Mouse (Mus musculus): ENCODE data around the gene Crygs.

Crygs gene

DNA sequence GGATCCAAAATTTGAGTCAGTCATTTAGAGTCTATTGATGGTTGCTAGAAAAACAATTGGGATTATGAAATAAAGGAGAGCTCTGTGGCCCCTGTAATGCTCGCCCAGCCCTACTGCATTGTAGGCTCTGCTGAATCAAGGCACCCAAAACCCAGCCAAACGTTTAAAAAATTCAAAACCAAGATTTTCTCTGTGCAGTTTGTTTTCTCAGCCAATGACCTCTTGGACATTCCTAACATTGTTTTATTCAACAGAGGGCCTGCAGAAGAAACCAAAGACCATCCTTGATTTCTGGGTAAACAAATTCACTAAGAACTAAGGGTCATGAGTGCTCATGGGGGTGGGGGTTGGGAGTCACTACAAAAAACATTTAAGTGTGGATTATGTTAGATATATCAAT is at the start of gene Crygs:
TSS of gene Crygs (minus strand) at position 101 of the 400 bp plus-strand sequence.
- CTCF ChIA-PET: no interaction called here

DNA sequence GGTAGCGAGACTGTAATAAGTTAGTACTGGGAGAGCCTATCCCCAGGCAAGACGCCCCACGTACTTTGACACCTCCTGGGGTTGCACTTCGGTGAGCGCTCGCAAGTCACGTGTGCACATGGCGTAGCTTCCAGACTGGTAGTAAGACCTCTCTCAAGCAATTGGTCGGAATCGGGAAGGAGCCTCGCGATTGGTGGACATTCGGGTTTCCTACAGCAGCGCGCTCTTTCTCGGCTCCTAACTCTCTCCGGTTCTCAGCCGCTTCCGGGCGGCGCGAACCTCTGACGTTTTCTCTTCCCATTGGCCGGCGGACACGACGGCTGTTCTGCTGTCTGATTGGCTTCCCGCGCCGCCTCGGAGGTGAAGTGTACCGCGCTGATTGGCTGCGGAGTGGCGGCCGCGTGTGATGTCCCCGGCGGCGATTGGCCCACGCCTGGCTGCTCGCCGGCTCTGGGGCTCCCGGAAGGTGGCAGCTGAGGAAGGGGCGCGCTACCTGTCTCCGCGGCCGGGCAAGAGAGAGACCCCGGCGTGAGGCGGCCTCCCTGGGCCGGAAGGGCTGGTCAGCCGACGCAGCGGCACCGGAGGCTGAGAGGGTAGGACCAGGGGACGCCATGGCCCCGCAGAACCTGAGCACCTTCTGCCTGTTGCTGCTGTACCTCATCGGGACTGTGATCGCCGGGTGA is 46.2 kb upstream of the Crygs start, which contains the start of the genes Tbccd1 and Dnajb11:
TSS of gene Tbccd1 (minus strand) at position 239 of the 683 bp plus-strand sequence.
TSS of gene Dnajb11 (plus strand) at position 415 of the 683 bp plus-strand sequence.
- CTCF ChIA-PET: no interaction called here

DNA sequence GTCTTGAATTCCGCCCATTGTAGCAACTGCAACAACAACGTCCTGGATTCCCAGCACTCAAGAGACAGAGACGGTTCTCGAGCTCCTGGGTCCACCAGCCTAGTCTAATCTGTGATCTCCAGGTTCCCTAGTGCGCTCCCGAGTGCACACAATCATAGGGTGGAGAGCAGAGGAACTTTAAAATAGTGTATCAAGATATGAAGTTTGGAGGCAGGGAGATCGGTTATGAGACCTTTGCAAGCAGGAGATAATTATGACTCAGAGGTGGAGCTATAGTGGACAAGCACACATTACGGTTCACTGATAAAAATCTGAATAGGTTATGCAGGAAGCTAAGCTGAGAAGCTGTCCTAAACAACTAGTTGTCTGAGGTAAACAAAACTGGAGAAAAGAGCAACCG is 45.4 kb upstream of the Crygs start:
- CTCF ChIA-PET: interaction anchor here (0.7 kb wide), 1 partner anchor 425 kb away, joined by 3 read pairs; no protein-coding TSS in a partner anchor

DNA sequence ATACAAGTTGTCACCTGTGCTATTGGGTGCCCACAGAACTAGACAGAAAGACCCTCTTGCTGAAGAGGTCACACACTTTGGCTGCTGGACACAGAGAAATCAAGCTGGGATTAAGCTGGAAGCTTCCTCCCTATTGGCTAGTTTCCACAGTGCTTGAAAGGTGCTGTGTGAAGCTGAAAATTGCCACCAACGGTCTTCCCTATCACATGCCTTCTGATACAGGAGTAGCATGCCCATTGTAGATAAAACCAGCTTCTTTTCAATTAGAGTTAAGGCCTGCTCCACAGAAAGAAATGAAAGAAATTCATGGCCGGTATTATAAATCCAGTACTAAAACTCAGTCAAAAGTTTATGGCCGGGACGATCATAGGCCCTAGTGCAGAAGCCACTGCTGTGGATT is 41.3 kb upstream of the Crygs start:
- CTCF ChIA-PET: no interaction called here

DNA sequence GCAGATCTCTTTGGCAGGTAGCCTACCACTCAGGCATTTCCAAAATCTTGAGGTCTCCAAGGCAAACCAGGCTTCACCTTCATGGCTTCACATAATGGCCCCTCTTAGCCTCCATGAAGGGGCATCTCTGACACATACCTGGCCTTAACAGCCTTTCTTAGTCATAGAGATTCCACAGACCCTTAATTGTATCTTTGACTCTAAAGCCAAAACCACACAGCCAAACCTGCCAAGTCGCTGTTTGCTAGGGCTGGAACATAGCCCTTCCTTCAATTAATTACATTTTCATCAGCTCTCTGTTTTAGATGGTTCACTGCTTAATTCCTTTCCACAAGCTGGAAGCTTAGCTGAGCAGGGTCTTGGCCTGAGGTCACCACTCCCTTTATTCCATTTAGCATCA is 37.0 kb upstream of the Crygs start:
- CTCF ChIA-PET: no interaction called here

DNA sequence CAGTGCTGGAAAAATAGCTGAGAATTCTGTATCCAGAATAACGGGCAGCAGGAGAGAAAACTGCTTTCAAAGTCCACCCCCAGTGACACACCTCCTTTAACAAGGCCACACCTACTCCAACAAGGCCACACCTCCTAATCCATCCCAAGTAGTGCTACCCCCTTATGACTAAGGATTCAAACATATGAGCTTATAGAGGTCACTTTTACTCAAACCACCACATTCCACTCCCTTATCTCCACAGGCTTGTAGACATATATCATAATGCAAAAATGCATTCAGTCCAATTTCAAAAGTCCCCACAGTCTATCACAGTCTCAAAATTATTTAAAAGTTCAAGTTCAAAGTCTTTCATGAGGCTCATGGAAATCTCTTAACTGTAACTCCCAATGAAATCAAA is 36.3 kb upstream of the Crygs start:
- CTCF ChIA-PET: no interaction called here

DNA sequence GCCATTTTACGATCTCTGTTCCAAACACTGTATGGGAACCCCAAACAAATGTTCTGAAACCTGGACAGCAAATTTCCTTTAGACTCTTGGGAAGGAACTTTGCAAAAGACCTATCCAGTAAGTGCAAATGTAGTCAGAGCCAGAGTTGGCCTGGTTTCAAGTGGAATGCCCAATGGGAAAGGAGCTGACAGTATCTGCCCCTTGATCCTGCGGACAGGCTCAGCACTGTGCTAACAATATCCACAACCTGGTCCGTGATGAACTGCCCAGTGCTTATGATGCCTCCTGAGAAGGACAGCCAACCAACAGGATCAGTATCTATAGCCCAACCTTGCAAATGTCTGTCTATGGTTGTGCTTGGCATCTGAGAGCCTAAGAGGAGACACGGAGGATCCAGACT is 34.1 kb upstream of the Crygs start:
- CTCF ChIA-PET: no interaction called here

DNA sequence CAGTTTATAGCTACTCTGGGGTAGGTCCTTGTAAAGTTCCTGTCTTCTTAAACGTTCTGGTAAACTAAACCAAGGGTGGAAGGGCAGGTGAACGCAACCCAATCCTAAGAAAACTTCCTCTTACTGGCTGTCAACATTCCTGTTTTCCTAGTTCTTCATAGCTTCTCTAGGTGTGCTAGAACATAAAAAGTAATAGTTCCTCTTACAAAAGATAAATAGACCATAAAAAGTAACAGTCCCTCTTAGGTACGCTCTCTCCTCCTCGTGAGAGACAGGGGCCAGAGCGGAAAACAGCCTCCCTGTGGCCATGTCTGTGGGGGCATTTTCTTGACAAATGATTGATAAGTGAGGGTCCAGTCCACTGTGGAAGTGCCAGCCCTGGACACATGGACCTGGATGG is 33.5 kb upstream of the Crygs start:
- CTCF ChIA-PET: interaction anchor here (0.6 kb wide), 1 partner anchor 206 kb away, joined by 8 read pairs; no protein-coding TSS in a partner anchor

DNA sequence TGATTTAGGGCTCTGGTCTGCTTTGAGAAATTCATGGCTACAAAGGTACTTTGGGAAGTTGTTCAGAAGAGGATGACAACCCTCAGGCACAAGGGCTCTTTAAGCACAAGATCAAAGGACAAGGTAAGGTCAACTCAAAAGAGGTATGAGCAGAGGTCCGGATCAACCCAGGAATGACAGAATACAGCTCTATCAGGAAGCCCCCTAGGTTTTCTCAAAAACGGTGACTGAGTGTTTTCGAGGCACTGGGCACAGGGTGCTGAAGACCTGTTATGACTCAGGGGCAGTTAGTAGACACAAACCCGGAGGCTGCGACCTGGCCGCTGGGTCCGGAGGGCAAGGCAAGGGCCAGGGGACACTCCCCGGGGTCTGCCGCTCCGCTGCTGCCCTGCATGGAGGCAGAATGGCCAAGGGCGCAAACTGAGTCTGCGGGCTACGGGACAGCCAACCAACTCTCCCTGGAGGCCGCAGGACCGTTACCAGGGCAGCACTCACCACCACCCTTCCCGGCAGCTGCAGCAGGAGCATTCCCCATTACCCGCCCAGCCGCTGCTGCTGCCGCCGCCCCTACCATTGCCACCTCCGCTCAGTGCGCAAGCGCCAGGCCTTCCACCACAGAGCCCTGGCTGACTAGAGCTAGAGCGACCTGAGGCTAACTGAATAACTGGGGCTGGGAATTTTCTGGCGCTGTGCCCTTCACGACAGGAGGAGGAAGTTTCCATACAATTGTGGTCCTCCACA is 32.9 kb upstream of the Crygs start:
- CTCF ChIA-PET: interaction anchor here (0.6 kb wide), 1 partner anchor 207 kb away, joined by 8 read pairs; no protein-coding TSS in a partner anchor

DNA sequence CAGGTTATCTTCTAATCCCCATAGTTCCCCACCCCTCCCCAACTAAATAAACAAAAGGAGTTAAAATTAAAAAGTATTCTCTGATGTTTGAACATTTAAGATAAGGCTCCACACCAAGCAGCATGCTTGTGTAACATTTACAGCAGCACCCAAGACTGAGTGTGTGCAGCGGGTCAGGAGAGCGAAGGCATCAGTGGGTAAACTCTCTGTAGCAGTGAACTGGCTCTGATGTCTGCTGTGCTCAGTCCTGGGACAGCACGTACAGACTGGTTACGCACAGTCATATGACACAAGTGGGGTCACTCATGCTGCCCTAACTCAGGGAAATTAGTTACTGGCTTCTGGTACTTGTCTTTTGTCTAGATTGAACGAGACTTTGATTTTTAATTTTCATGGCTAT is 31.5 kb upstream of the Crygs start:
- CTCF ChIA-PET: no interaction called here

DNA sequence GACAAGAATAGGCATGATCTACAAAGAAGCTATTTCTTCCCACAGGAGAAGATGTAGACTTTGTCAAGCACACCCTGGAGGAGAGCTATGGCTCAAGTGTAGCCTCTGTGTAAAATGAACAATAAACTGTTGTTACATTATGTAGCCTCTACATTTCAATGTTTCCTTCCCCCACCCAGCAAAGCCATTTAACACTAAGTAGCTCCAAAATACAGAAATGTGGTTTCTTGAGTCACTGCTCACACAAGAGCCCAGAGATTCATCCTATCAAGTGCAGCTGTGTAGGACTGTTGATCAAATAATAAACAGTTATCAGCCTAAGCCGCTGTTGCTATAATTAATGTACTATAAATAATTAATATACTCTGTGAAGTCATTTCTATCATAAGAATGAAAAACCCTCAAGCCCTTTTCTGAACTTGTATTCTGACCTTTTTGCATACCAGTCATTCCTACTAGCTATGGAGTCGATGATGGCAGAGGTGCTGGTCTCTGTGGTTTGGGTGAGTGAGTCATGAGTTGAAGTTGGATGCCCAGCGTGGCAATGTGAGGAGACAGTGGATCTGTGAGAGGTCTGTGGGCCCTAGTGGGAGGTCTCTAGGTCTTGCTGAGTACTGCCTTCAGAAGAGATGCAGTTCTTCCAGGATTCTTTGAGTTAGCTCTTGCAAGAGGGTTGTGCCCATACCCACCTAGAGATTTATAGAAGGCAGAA is 27.9 kb upstream of the Crygs start:
- CTCF ChIA-PET: no interaction called here

DNA sequence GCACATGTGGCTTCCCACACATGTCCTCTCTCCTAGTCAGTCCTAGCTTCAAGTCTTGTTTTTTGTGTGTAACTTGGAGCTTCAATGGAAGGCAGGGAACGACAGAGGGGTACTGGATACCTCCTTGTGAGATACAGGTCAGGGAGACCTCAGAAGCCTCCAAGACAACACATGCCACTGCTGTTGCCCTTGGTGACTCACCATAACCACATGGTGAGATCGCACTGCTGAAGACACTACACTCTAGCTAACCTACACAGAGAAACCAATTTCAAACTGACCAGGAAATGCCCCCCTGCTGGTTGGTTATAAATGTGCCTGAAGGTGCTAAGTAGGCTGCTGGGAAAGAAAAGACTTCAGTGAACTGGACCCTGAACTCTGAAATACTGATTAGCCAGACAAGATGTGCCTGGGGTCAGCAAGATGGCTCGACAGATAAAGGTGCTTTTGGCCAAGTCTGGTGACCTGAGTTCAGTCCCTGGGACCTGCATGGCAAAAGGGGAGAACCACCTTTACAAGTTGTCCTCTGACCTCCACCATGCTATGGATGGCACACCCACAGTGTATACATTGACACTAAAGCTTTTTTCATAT is 21.7 kb upstream of the Crygs start:
- CTCF ChIA-PET: no interaction called here

DNA sequence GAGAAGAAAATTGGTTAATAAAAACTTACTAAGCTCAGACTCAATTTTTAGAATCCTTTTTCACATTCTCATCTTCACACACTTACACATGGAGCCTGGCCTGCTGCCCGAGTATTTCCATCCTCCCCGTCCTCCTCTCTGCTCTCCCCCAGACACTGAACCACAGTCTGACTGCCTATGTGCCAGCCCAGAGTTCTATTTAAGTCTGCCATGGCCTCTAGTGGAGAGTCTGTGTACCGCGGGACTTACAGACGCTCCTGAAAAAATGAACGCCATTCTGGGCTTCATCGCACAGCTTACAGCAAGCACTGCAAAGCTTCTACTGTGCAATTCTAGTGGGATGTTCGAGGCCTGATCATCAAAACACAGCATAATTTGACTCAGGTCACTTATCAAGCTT is 9.4 kb upstream of the Crygs start:
- CTCF ChIA-PET: no interaction called here

DNA sequence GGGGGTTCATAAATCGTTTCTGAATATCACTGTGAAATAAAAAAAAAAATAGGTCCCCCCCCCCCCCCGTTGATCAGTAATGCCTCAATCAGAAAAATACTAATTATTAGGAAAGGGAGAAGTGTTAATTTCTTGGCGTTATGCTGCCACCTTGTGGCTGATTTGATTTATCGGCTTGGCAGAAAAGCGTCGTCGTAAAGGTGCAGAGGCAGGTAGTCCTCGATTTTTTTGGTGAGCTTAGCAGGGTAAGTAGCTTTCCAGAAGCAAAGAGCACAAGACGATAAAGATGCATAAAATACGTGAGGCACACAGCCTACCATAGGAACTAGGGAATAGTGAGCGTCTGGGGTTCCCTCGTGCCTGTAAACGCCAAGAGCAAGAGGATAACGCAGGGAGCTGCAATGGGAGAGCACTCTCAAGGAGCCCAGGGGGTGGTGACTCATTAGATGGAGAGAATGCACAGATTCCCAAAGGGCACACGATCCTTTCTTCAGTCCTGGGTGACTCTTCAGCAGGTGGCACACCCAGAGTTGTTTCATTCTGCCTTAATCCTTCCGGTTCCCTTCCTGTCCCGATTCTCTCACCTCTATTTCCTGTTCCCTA is 3.8 kb downstream of the Crygs start:
- CTCF ChIA-PET: interaction anchor here (0.6 to 1.4 kb wide), 5 partner anchors 11 to 364 kb away, joined by 3 to 26 read pairs (median 12); no protein-coding TSS in a partner anchor

DNA sequence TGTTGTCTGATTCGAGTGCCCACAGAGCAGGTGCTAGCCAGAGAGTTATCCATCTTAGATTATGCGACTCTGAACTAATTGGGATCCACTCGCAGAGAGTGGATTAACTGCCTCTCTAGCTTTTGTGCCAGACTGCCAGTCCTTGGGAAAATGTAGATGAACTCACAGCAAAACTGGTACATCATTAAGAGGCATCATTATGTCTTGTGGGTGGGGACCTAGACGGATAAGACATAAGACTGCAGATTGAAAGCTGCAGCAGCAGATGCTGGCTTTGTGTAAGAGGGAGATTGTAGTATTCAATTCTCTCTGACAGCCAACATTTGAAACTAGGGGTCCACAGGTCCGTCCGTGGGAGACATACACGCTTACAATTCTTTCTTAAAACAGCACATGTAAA is 8.6 kb downstream of the Crygs start:
- CTCF ChIA-PET: no interaction called here

DNA sequence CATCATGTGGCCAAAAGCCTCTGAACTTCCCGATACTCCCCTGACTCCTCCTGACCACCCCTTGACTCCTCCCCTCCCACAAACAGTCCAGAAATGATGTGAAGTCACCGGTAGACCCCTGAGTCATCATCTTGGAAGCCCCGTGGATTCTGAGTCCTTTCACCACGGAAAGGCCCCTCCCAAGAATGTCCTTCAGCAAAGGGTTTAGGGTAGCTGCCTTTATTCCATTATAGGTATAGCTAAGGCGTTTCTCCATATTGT is 10.6 kb downstream of the Crygs start:
- CTCF ChIA-PET: no interaction called here

DNA sequence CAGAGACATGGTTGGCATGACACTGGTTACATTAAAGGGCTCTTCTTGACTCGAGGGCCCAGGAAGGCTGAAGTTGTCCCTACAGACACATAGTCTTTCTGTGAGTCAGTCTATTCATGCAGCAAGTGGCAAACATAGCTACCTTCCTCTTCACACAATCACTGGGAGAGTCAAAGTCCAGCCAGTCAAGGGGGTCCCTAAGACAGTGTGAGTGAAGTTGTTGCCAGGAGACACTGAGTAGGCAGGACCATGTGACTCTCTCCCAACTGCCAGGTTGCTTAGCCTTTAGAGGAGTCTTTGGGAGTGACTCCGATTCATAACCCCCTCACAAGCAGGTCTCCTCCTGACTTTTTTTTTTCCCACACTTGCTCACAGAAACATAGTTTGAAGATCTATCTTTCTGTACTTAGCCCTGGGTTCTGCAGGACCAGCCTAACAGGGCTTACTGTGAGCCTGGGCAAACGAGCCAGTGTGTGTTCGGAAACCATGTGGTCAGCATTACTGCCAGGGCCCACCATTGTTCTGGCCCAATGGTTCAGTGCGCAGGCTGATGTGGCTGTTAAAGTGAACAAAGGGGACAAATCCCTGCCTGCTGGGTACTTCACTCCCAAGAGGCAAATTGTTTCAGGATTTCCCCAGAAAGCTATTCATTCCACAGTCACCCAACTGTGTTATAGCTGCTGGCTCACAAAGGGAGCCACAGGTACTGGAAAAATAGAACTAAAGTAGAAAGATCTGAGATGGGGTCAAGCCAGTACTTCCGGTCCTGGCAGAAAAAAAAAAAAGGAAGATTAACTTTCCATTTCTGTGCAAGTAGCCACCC is 11.1 kb downstream of the Crygs start:
- CTCF ChIA-PET: no interaction called here

DNA sequence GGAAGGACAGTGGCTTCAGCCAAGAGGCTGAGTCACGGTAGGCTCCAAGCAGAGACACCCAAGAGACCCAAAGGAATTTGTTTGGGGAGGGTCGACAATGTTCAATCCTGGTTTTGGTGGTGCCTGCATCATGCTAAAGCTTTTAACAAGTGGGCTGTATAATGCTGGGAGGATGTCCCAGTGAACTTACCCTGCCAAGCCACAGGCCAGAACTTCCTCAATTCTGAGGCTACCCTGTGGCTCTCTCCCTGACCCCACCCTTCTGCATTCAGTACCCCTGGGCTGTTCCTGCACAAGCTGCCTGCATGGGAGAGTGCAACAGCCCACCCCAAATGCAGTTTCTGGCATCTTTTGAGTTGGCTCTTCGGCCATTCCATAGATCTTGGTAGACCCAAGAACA is 12.9 kb downstream of the Crygs start:
- CTCF ChIA-PET: interaction anchor here (0.5 kb wide), 1 partner anchor 330 kb away, joined by 5 read pairs; no protein-coding TSS in a partner anchor

DNA sequence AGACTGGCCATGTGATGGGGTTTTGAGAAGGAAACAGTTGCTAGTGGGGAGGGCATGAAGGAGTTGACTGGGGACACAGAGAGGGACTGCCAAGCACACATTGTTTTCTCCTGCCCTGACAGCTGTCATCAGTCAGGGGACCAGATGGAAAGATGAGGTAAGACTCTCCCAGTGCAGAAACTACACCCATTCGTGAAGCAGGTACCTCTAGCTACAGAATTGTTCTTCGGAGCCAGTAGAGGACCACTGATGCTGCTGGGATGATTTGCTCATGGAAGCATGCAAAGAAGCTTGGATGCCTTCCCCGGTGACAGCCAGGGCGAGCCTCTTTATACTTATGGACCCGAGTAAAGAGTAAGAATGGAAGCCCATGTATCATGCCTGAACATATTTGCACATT is 13.9 kb downstream of the Crygs start:
- CTCF ChIA-PET: no interaction called here

DNA sequence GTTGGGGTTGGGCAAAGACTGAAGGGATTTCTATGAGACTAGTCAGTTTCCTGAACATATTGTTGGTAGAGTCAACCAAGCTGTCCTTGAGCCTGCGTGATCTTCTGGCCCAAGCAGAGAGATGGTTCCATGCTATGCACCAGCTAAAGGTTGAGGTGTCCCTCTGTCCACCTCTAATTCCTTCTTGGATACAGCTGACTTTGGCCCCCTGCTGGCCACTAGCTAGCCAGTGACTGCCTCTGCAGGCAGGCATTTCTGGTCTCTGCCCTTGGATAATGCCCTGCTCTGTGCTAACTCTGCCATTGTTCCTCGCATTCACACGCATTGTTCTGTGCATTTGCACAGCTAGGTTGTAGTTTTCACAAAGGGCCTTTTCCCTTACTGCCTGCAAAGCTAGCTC is 15.9 kb downstream of the Crygs start:
- CTCF ChIA-PET: no interaction called here

DNA sequence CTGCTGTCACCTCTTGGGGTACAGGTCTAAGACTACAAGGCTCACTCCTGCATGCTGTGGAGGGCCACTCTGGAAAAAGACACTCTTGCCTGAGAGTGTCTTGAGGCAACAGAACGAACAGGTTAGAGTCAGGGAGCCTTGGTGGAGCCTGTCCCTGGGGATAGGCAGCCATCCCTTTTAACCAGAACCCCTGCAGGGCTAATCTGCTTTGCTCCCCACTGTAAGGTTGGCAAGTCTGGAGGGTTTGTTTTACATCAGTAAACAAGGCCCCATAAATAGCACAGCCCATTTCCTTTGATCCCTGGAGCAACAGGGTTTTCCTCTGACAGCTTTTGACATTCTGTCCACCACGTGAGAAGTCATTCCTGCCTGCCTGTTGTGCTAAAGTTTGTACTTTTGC is 20.1 kb downstream of the Crygs start:
- CTCF ChIA-PET: no interaction called here

Data from spleen, embryonic (tissue).